Mouse (Mus musculus) cerebellum, postnatal 14 days (tissue): ENCODE data around the gene Uhrf1bp1.
"Not testable (repeated sequence)": the region's sequence is repeated elsewhere in the genome, so short reads cannot be mapped to it uniquely, and the experiment has no call there.

Experiments
- DNase-seq, 2 experiments: peaks; one replicate each; pipeline ENCODE4 v3.0.0; 2021; ENCODE audit warnings: mixed read lengths in 2 of 2

Uhrf1bp1 gene

DNA sequence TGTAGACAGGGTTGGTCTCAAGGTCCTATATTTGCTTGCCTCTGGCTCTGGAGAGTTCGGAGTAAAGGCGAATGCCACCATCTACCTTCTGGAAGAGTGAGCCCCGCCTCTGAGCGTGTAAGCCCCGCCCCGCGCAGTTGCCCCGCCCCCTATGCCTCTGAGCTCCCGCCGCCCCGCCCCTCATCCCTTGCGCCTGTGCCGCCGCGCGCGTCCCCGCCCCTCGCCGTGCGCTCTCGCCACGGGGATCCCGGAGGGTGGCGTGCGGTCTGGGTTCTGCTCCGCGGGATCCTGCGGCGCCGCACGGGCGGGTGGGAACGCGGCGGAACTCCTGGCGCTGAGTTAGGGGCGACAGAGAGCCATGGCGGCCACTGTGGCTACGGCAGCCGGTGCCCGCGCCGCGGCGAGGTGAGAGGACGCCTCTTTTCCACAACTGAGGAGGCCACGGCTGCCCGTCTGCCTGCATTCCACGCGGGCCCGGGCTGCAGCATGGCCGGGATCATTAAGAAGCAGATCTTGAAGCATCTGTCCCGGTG, at the start of gene Uhrf1bp1:
TSS of gene Uhrf1bp1 (plus strand) at position 177 of the 533 bp plus-strand sequence.
- peak; percentile 87 to 90 for DNase-seq

DNA sequence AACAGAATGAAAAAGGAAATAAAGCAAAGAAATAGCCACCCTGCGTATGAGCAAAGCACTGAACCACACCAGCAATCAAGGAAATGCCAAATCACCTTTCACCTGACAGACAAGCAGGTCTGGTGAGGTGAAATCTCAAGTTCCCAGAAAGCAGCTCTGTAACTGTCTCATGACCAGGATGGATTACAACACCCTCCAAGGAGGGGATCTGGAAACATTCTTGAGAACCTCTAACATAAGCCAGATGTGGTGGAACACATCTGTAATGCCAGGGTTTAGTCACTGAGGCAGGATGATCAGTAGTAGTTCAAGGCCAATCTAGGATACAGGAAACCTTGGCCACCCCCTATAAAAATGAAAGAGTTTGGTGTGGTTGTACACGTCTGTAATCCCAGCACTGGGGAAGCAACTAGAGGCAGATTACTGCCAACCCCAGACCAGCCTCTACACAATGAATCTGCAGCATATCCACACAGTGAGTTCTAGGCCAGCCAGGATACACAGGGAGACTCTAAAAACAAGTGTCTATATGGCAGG, 48.6 kb upstream of the Uhrf1bp1 start:
- DNase-seq, result no peak

DNA sequence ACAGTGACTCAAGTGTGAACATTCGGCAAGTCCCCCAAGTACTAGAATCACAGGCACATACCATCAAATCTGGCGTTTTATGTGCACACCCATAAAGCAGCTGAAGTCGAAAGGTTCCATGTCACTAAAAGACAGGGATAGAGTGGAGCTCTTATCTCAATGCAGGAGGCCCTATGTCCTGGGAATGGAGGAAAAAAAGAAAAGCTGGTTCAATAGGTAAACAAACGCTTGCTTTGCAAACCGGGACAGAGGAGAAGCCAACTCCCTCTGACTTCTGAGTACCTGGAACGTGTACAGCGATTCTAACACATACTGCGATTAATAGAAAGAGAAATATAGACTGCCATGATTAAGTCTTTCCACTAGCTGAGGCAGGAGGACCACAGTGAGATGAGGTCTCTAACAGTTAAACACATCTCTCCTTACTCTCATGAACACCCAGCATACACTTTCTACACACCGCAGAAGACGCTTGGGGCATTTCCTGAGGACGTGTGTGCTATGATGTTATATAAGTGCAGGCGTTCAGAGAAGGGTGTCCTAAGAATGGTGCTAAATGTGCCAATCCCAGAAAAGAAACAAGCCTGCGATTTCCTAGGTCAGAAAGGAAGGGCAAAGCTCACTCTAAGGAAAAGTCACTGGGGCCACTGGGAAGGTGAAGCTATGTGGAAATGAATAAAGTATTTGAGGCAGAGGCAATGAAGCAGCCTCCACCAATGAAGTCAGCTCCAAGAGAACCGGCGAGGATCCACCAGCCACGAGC, 45.5 kb upstream of the Uhrf1bp1 start:
- DNase-seq, result no peak

DNA sequence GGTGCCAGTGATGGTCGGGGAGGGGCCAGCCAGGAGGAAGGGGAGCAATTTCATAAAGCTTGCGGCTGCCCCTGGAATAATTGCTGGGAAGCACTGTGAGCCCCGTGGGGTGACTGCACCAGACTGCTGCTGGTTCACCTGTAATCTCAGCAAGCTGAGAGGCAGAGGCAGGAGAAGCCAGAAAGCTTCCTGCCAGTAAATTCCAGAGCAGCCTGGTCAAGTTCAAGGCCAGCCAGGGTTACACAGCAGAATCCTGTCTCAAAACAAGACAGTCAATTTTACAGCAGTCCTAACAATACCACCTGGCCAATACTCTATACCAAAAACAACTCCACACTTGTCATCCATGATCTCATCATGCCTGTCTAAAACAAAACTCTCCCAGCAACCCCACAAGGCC, 44.3 kb upstream of the Uhrf1bp1 start:
- no peak for DNase-seq

DNA sequence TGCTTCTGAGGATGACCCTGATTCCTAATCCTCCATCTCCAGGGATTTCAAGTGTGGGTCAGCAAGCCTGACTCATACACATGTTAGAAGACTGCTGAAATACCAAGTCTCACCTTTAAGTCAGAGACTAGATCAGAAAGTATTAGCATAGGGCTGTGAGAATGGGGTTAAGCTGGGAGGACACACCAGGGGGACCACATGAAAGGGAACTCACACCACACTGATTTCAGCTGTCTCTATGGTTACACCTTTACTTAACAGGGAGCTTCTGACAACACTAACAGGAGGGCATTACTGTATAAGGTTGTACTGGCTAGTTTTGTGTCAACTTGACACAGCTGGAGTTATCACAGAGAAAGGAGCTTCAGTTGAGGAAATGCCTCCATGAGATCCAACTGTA, 41.6 kb upstream of the Uhrf1bp1 start:
- DNase-seq, result no peak

DNA sequence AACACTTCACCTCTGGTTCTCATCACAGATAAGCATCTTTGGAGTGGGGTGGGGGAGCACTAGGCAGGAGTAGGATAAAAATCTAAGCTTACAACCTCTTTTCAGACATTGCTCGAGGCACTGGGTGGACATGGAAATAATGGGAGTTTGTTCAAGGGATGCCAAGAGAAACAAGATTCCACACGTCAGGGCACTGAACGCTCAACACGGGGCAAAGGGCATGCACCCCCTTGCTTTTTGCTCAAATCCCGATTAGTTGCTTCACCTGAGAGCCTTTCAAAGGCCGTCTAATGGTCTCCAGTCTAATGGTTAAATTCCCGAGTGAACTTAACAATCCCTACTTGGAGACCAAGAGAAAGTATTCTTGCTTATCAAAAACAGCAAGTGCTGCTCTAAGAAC, 37.2 kb upstream of the Uhrf1bp1 start:
- DNase-seq, result no peak

DNA sequence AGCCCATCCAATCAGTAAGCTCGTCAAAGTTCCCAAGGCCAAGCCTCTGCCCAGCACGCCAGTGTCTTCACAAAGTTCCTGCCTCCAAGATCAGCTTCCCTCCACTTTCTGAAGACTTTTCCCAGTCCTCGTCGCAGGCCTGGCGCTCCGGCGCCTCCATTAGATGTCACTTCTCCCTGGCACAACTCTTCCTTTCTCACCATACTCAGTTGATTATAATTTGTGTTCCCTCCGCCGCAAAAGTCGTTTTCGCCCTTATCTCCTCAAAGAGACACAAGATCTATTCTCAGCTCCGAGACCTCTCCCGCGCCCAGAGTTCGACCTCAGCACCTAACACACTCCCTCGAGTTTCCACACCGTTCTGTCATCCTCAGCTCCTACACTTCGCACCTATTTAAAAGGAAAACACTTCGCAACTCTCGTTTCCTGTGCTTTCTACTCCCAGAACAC, 36.7 kb upstream of the Uhrf1bp1 start:
- DNase-seq, result peak in 1 of 2 experiments; percentile 27

DNA sequence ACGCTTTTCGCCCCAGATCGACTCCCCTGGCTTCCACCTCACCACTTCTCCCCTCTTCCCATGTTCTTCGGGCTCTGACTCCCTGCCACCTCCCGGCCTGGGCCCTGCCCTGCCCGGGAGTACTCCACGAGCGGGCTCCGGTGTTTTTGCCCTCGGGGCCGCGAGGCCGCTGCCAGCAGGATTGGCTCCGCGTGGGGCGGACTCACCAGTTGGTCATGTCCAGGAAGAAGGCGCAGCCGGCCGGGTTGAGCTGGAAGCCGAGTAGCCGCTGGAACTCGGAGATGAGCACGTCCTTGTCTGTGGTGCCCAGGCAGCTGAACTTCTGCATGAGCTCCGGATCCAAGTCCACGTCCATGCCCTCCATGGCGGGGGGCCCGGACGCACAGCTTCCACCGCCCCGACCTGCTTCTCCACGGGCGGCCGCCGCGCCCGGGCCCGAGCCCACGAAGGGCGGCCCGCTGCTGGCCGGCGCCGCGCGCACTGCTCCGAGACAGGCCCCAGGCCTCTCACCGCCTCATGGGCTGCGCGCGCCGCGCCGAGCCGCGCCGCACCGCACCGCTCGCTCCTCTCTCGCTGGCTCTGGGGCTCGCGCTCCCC, 36.2 kb upstream of the Uhrf1bp1 start:
- peak; percentile 66 to 72 for DNase-seq

DNA sequence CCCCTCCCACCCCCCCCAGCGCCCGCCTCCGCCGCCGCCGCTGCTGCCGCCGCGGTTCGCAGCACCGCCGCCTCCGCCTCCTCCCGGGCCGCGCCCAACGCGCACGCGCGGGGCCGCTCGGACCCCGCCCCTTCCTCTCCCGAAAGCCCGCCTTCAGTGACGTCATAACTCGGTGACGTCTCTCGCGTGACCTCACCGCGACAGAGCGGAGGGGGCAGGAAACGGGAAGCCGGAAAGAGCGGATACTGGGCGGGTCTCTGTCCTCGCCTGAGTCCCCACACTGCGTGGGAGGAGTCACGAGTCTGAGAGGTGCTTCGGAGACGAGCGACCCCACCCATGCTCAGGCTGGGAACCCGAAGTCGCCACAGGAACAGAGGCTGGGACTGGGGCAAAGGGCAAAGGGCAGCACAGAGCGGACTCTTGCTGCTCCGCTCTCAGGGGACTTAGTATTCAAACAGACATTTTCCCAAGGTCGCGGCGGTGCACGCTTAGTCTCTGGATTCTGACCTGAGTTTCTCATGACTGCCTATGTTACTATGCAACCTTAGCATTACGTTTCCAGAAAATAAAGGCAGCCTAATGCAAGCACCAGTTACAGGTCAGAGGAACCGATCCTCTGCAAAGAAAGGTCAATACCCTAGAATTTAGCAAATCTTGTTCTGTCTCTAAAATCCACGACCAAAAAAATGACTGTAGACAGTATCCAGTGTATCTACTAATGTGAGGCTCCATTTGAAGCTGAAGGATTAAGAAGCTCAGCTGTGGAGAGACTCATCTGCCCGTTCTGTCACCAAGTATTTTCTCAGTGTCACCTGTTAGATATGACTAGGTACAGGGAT, 35.5 kb upstream of the Uhrf1bp1 start, which contains the start of gene D17Wsu92e:
TSS of gene D17Wsu92e (minus strand) at position 81 of the 839 bp plus-strand sequence.
- DNase-seq, result peak; percentile 99

DNA sequence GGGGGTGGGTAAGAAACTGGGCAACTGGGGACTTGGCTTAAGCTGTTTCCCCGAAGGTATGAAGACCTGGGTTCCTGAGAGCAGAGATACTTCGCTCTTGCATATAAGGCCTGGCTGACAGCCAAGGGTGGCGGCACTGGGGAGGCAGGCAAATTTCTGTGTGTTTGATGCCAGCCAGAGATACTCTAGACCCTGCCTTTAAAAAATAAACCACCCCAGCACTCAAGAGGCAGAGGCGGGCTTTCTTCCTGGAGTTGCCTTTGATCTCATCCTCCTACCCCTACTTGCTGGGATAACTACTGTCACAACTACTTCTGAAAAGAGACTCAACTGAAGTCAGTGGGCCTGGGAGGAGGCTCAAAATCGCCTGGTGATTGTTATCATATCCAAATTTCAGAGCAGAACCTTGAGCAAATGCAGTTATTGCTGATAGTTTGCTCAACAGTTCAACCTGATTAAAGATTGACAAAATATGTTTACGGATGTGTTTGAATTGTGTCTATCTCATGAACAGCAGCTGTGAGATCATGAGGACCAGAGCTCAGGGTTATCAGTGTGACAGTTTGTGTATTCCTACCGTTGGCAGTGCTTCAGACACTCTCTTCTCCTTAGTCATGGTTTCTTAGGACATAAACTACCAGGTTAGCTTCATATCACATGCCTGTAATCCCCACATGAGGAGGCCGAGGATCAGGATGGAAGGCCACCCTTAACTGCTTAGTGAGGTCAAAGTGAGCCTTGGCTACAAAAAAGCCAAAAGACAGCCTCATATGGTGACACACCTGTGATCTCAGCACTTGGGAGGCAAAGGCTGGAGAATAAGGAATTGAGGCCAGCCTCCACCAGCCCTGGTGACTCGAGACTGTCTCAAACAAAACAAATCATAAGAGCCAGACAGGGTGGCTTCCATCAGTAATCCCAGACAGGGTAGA, 34.6 kb upstream of the Uhrf1bp1 start:
- peak; percentile 51 to 69 for DNase-seq

DNA sequence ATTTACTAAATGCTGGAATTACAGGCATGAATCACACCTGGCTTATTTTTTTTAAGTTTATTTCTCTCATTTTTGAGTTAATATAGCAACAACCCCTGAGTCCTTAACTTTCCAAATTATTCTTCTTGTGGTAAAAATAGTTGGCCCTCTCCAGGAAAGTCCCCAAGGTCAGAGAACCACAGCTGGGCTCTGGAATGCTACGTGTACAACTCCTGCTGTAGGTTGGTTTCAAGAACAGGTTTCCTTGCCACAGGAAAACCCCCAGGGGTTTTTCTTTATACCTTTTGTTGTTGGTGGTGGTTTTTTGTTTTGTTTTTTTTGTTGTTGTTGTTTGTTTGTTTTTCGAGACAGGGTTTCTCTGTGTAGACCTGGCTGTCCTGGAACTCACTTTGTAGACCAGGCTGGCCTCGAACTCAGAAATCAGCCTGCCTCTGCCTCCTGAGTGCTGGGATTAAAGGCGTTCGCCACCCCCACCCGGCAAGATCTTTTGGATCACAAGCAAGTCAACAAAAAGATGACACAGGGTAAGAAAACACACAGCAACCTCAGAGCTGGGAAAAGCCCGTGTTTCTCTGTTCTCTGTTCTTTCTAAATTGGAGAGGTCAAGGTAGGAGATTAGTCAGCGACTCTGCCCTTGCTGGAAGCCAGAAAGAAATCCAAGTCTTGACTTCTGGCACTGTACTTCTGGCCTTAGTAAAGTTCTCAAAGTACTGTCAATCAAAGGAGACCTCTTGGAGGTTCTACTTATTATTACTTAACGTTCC, 32.9 kb upstream of the Uhrf1bp1 start:
- DNase-seq, result no peak

DNA sequence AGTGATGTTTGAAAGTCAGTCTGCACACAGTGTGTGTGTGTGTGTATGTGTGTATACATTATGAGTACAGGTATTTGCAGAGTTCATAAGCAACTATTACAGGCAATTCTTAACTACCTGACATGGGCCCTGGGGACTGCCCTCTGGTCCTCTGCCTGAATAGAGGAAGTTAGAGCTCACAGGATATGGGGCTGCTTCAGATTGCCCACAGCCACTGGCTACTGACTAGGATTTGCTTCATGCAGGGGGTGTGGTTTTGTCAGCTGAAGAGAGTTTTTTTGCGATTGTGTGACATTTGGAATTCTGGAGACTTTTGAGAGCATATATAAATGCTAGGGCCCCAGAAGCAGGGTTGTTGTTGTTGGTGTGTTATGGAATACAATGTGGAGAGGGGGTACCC, 31.3 kb upstream of the Uhrf1bp1 start:
- no peak for DNase-seq

DNA sequence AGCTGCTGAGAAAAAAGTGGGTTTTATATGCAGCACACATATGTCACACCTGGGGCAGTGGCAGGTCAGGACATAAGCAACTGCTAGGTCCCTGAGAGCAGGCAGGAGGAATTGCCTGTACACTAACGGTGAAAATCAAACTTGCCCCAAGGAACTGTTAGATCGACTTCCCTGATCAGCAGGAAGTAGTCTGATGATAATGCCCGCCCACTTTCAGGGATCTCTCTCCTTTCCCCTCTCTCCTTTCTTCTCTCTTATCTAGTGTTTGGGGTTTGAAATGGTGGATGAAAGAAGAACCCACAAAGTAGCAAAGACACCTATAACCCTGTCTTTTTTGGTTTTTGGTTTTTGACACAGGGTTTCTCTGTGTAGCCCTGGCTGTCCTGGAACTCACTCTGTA, 30.7 kb upstream of the Uhrf1bp1 start:
- no peak for DNase-seq

DNA sequence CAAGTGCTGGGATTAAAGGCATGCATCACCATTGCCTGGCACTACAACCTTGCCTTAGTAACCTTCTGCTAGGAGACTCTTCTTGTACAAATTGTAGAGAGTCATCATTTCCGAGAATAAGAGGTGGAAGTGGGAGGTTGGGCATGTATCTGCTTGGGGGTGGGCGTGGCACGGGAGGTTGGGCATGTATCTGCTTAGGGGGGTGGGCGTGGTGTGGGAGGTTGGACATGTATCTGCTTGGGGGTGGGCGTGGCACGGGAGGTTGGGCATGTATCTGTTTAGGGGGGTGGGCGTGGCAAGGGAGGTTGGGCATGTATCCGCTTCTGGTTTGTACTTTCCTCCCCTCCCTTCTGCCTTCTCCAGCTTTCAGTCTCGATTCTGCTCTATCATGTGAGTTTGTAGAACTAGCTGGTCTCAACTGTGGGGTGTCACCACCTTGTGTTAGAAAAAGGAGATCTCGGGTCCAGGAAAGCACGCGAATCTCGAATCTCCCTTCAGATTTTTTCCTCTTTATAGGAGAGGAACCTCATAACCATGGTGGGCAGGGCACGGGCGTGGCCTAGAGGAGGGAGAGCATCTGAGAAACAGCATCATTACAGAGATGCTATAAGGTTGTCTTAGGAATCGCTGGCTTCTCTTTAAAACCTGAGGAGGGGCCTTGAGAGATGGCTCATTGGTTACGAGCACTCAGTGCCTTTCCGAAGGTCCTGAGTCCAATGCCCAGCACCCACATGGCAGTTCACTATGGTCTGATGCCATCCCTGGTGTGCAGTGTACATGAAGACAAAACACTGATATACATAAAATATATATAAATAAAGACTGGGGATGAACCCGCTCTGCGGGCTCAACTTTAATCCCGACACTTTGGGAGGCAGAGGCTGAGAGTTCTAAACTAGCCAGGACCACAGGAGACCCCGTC, 30.0 kb upstream of the Uhrf1bp1 start:
- DNase-seq, result peak in 1 of 2 experiments; percentile 18

DNA sequence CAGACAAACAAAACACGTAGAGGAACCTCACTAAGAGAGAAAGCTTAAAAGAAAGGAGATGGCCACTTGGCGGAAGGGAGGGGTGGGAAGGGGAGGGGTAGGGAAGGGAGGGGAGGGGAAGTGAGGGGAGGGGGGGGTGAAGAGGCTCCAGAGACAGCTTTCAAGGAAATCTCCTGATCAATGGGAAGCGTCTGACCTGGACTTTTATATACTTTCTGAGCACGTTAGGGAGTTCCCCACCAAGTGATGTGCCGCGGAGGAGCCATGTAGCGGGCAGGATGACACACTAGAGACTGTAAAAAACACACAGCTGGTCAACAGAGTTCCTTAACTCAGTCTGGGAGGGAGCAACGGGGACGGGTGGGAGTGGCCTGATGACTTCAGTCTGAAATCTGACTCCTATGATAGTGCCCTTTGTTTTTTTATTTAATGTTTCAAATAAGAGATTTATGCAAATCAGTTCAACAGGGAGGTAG, 29.3 kb upstream of the Uhrf1bp1 start:
- DNase-seq, result no peak

DNA sequence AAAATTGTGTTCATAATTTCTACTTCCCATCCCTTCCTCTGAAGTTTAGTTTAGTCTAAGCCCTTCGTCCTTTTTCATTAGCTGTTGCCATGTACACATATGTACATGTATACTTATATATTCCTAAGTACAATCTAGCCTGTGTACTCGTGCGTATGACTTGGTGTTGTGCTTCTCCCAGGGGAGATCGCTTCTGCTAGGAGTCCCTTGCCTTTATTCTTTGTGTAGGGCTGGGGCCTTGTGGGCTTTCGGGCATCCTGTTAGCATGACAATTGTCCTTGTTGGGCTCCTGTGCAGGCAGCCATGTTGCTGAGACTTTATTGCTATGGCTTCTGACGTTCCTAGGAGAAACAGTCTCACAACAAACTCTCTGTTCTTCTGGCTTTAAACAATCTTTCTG, 28.7 kb upstream of the Uhrf1bp1 start:
- no peak for DNase-seq

DNA sequence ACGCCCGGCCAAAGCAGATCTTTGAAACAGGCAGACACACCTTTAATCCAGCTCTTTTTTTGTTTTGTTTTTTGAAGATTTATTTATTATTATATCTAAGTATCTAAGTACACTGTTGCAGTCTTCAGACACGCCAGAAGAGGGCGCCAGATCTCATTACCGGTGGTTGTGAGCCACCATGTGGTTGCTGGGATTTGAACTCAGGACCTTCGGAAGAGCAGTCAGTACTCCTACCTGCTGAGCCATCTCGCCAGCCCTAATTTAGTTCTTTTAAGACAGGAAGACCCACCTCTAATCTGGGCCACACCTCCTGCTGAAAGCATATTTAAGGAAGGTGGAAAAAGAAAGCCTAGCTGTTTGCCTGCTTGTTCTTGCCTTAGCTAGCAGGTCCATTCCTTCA, 25.8 kb upstream of the Uhrf1bp1 start:
- peak in 1 of 2 experiments; percentile 28 for DNase-seq

DNA sequence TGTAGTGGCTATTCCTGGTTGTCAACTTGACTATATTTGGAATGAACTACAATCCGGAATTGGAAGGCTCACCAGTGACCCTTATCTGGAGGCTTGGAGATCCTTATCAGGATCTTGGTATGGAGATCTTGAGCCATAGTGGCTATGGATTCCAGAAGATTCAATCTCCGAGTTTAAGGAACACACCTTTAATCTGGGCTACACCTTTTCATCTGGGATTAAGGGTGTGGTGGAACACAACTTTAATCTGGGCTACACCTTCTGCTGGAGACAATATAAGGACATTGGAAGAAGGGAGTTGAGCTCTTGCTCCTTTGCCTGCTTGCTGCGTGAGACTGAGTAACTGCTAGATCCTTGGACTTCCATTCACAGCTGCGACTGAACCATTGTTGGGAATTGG, 18.4 kb upstream of the Uhrf1bp1 start, which contains the start of gene Snrpc:
TSS of gene Snrpc (plus strand) at position 301 of the 400 bp plus-strand sequence.
- DNase-seq, result not testable (repeated sequence)

DNA sequence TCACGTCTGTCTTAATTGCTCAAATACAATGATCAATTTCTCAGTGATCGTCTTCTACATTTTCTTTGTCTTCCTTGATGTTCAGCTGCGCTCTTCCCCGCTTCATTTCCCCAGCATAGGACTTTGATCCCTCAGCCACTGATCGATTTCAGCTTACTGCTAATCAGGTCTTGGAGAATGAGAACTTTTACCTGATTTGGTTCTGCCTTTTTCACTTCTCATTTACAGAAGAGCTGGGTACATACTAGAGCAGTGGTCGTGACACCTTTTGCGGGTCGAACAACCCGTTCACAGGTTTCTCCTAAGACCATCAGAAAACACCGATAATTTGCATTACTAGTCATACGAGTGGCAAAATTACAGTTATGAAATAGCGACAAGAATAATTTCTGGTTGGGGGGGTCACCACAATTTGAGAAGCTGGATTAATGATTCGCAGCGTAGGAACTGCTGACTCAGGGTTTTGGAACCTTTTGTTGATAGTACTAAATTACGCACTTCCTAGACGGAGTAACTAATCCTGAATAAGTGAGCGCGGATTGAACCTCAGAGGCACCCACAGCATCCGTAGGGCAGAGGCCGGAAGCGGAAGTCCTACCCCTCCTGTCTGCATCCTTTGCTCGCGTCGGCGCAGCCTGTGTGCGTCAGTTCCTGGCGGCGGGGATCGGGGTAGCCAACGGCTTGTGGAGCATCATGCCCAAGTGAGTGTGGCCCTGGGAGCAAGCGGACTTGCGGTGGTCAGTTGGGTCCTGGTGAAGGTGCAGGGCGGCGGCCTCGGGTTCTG, 16.6 kb upstream of the Uhrf1bp1 start:
- DNase-seq, result peak; percentile 94 to 97
